Mouse (Mus musculus) neural tube, embryonic 12.5 days (tissue): ENCODE measurements around the gene Cgnl1. TPM values are rescaled to one million over a fixed set of nuclear protein-coding genes. Genes with fewer than 3 reads are reported as not detected.

Source experiments
- ATAC-seq: fragments of 200-750 bp; cut with Nextera tagmentation; 2 replicates; pipeline ENCODE4 v1.8.0; 2017; ENCODE audit warnings: low read depth, mild to moderate bottlenecking, moderate TSS enrichment, moderate library complexity; ENCODE audit not compliant: low FRiP score
- H3K27ac ChIP-seq: fragments of 300-500 bp; sonication (generic); 2 replicates; pipeline ENCODE4 v1.5.1; 2016
- H3K27me3 ChIP-seq: fragments of 300-500 bp; sonication (generic); replicated peaks from 2 replicates; pipeline ENCODE4 v1.6.1; 2016; ENCODE audit warnings: mild to moderate bottlenecking
- H3K36me3 ChIP-seq: fragments of 300-500 bp; sonication (generic); 2 replicates; pipeline ENCODE4 v1.6.1; 2016; ENCODE audit warnings: mild to moderate bottlenecking
- H3K4me1 ChIP-seq: fragments of 300-500 bp; sonication (generic); 2 replicates; pipeline ENCODE4 v1.6.1; 2016
- H3K4me2 ChIP-seq: fragments of 300-500 bp; sonication (generic); replicated peaks from 2 replicates; pipeline ENCODE4 v1.6.1; 2016; ENCODE audit warnings: mild to moderate bottlenecking
- H3K4me3 ChIP-seq: fragments of 300-500 bp; sonication (generic); 2 replicates; pipeline ENCODE4 v1.5.1; 2016
- H3K9ac ChIP-seq: fragments of 300-500 bp; sonication (generic); 2 replicates; pipeline ENCODE4 v1.6.1; 2016; ENCODE audit warnings: mild to moderate bottlenecking
- H3K9me3 ChIP-seq: fragments of 300-500 bp; sonication (generic); 2 replicates; pipeline ENCODE4 v1.6.1; 2016; ENCODE audit warnings: mild to moderate bottlenecking
- WGBS: fragments of 180-500 bp; shearing (Covaris S2); methylation state at CpG from one replicate; pipeline ENCODE4 v1.1.7; 2016; 5-methylcytosine and 5-hydroxymethylcytosine counted together
- polyA plus RNA-seq: library from polyadenylated mRNA; unstranded; fragments of >200 nt; fragmentation: Nextera tagmentation; extraction: Ambion mirVana; gene quantifications from 2 replicates; pipeline ENCODE4 v1.2.1, GENCODE M21; 2016

The Cgnl1 gene
- polyA plus RNA-seq, result 7.6 and 8.6 TPM in 2 replicates

GRCm38 (mm10) chr9:71770991-71771767 is at the start of gene Cgnl1:
Gene Cgnl1 (minus strand): TSS chr9:71771602.
- Histone ChIP-seq H3K9ac (peak within 1 kb of the TSS; percentile 73), H3K9me3 (no peaks in the 10 kb centered on the region), H3K36me3 (no peaks in the 10 kb centered on the region), H3K4me3 (peak within 1 kb of the TSS; percentile 64), H3K27me3 (peaks cover 8% of the 10 kb centered on the region), H3K27ac (no peak within 1 kb of the TSS), H3K4me2 (peak within 1 kb of the TSS; percentile 93), H3K4me1 (peaks cover 5% of the 10 kb centered on the region; the same call in 1 of the 2 replicates)
- WGBS, result under 1% methylated on average over 62 of the region's 67 CpGs
- peak; percentile 86 for ATAC-seq

- Histone ChIP-seq H3K27me3 (no peaks in the 10 kb centered on the region), H3K9ac (no peak overlapping the region), H3K9me3 (no peaks in the 10 kb centered on the region), H3K27ac (no peak overlapping the region), H3K4me2 (no peak overlapping the region), H3K4me1 (no peaks in the 10 kb centered on the region), H3K36me3 (no peaks in the 10 kb centered on the region), H3K4me3 (no peak overlapping the region)
- no peak for ATAC-seq
- WGBS, result 91% methylated on average over 7 of the region's 7 CpGs
These were observed 47.1 kb upstream of the Cgnl1 start for GRCm38 (mm10) chr9:71818453-71818852.

GRCm38 (mm10) chr9:71816121-71816520 is 44.7 kb upstream of the Cgnl1 start:
- Histone ChIP-seq H3K9ac (no peak overlapping the region), H3K36me3 (no peaks in the 10 kb centered on the region), H3K27me3 (no peaks in the 10 kb centered on the region), H3K4me3 (no peak overlapping the region), H3K27ac (no peak overlapping the region), H3K4me1 (no peaks in the 10 kb centered on the region), H3K4me2 (no peak overlapping the region), H3K9me3 (no peaks in the 10 kb centered on the region)
- 65% methylated on average over 3 of the region's 3 CpGs for WGBS
- ATAC-seq, result no peak

- Histone ChIP-seq H3K4me2 (no peak overlapping the region), H3K9ac (no peak overlapping the region), H3K36me3 (no peaks in the 10 kb centered on the region), H3K27ac (no peak overlapping the region), H3K4me1 (no peaks in the 10 kb centered on the region), H3K4me3 (no peak overlapping the region), H3K9me3 (no peaks in the 10 kb centered on the region), H3K27me3 (no peaks in the 10 kb centered on the region)
- ATAC-seq, result no peak
- WGBS, result 85% methylated on average over 3 of the region's 3 CpGs
These were observed 42.2 kb upstream of the Cgnl1 start for GRCm38 (mm10) chr9:71813565-71813964.

- Histone ChIP-seq H3K27ac (no peak overlapping the region), H3K9me3 (no peaks in the 10 kb centered on the region), H3K9ac (no peak overlapping the region), H3K27me3 (no peaks in the 10 kb centered on the region), H3K4me2 (no peak overlapping the region), H3K4me1 (no peaks in the 10 kb centered on the region), H3K36me3 (no peaks in the 10 kb centered on the region), H3K4me3 (no peak overlapping the region)
- 34% methylated on average over 4 of the region's 4 CpGs for WGBS
- ATAC-seq, result no peak
These were observed 41.5 kb upstream of the Cgnl1 start for GRCm38 (mm10) chr9:71812914-71813313.

- 30% methylated on average over 4 of the region's 4 CpGs for WGBS
- Histone ChIP-seq H3K9me3 (no peaks in the 10 kb centered on the region), H3K4me1 (no peaks in the 10 kb centered on the region), H3K36me3 (no peaks in the 10 kb centered on the region), H3K27ac (no peak overlapping the region), H3K27me3 (no peaks in the 10 kb centered on the region), H3K9ac (no peak overlapping the region), H3K4me3 (no peak overlapping the region), H3K4me2 (no peak overlapping the region)
- ATAC-seq, result no peak
These were observed 41.0 kb upstream of the Cgnl1 start for GRCm38 (mm10) chr9:71812402-71812801.

GRCm38 (mm10) chr9:71811404-71811803 is 40.0 kb upstream of the Cgnl1 start:
- H3K4me2 ChIP-seq, result no peak overlapping the region
- no peak overlapping the region for H3K4me3 ChIP-seq
- no peak overlapping the region for H3K9ac ChIP-seq
- WGBS, result 84% methylated on average over 5 of the region's 5 CpGs
- no peak for ATAC-seq
- H3K27ac ChIP-seq, result no peak overlapping the region
- no peaks in the 10 kb centered on the region for H3K36me3 ChIP-seq
- no peaks in the 10 kb centered on the region for H3K4me1 ChIP-seq
- no peaks in the 10 kb centered on the region for H3K27me3 ChIP-seq
- H3K9me3 ChIP-seq, result no peaks in the 10 kb centered on the region

- no peaks in the 10 kb centered on the region for H3K36me3 ChIP-seq
- H3K27me3 ChIP-seq, result no peaks in the 10 kb centered on the region
- H3K4me3 ChIP-seq, result no peak overlapping the region
- no peaks in the 10 kb centered on the region for H3K9me3 ChIP-seq
- no peak overlapping the region for H3K9ac ChIP-seq
- no peaks in the 10 kb centered on the region for H3K4me1 ChIP-seq
- no peak overlapping the region for H3K4me2 ChIP-seq
- no peak for ATAC-seq
- 76% methylated on average over 2 of the region's 2 CpGs for WGBS
- H3K27ac ChIP-seq, result no peak overlapping the region
These were observed 39.3 kb upstream of the Cgnl1 start for GRCm38 (mm10) chr9:71810723-71811122.

GRCm38 (mm10) chr9:71808640-71809254 is 37.3 kb upstream of the Cgnl1 start:
- Histone ChIP-seq H3K9ac (no peak overlapping the region), H3K27me3 (no peaks in the 10 kb centered on the region), H3K4me3 (no peak overlapping the region), H3K4me2 (0 out of 2 replicates have a peak overlapping the region, but pooled peaks have one; percentile 7), H3K9me3 (no peaks in the 10 kb centered on the region), H3K4me1 (no peaks in the 10 kb centered on the region), H3K36me3 (no peaks in the 10 kb centered on the region), H3K27ac (no peak overlapping the region)
- 46% methylated on average over 11 of the region's 11 CpGs for WGBS
- no peak for ATAC-seq

GRCm38 (mm10) chr9:71807801-71808200 is 36.4 kb upstream of the Cgnl1 start:
- no peak overlapping the region for H3K9ac ChIP-seq
- no peaks in the 10 kb centered on the region for H3K9me3 ChIP-seq
- no peaks in the 10 kb centered on the region for H3K4me1 ChIP-seq
- 66% methylated on average over 4 of the region's 4 CpGs for WGBS
- no peaks in the 10 kb centered on the region for H3K27me3 ChIP-seq
- H3K4me2 ChIP-seq, result no peak overlapping the region
- ATAC-seq, result no peak
- H3K36me3 ChIP-seq, result no peaks in the 10 kb centered on the region
- no peak overlapping the region for H3K27ac ChIP-seq
- H3K4me3 ChIP-seq, result no peak overlapping the region

- no peaks in the 10 kb centered on the region for H3K4me1 ChIP-seq
- no peak overlapping the region for H3K27ac ChIP-seq
- no peak overlapping the region for H3K4me2 ChIP-seq
- no peaks in the 10 kb centered on the region for H3K27me3 ChIP-seq
- 4% methylated on average over 2 of the region's 2 CpGs for WGBS
- no peak overlapping the region for H3K9ac ChIP-seq
- ATAC-seq, result no peak
- H3K9me3 ChIP-seq, result no peaks in the 10 kb centered on the region
- no peak overlapping the region for H3K4me3 ChIP-seq
- no peaks in the 10 kb centered on the region for H3K36me3 ChIP-seq
These were observed 35.0 kb upstream of the Cgnl1 start for GRCm38 (mm10) chr9:71806422-71806805.

GRCm38 (mm10) chr9:71805646-71806421 is 34.4 kb upstream of the Cgnl1 start:
- H3K36me3 ChIP-seq, result no peaks in the 10 kb centered on the region
- no peak overlapping the region for H3K4me2 ChIP-seq
- WGBS, result 70% methylated on average over 6 of the region's 6 CpGs
- H3K9ac ChIP-seq, result no peak overlapping the region
- no peaks in the 10 kb centered on the region for H3K4me1 ChIP-seq
- no peak for ATAC-seq
- H3K4me3 ChIP-seq, result no peak overlapping the region
- no peaks in the 10 kb centered on the region for H3K9me3 ChIP-seq
- no peaks in the 10 kb centered on the region for H3K27me3 ChIP-seq
- H3K27ac ChIP-seq, result no peak overlapping the region
